Mouse (Mus musculus) spleen, postnatal 36 days (tissue): ENCODE data around the gene Atp8b5.

ENCODE experiments used
- DNase-seq, 2 experiments: peaks; one replicate each; pipeline ENCODE4 v3.0.0; 2022; ENCODE audit warnings: low spot score in 2 of 2, mixed read lengths in 1 of 2

Atp8b5 gene

GRCm38 (mm10) chr4:43414761-43415160 lies 147.8 kb downstream of the Atp8b5 start:
- no peak for DNase-seq

GRCm38 (mm10) chr4:43415221-43416070 lies 148.5 kb downstream of the Atp8b5 start:
- no peak for DNase-seq

GRCm38 (mm10) chr4:43416071-43416490 lies 149.1 kb downstream of the Atp8b5 start:
- no peak for DNase-seq

- DNase-seq = no peak
These were observed 150.5 kb downstream of the Atp8b5 start for GRCm38 (mm10) chr4:43417269-43418062.

- no peak for DNase-seq
These were observed 151.5 kb downstream of the Atp8b5 start for GRCm38 (mm10) chr4:43418450-43418849.

GRCm38 (mm10) chr4:43418973-43419656 lies 152.2 kb downstream of the Atp8b5 start:
- DNase-seq = no peak

- no peak for DNase-seq
These were observed 152.9 kb downstream of the Atp8b5 start for GRCm38 (mm10) chr4:43419801-43420281.

GRCm38 (mm10) chr4:43420305-43420704 lies 153.3 kb downstream of the Atp8b5 start:
- DNase-seq = peak; percentile 38 to 63

GRCm38 (mm10) chr4:43421632-43422240 lies 154.8 kb downstream of the Atp8b5 start:
- no peak for DNase-seq
